Mouse (Mus musculus): Measurements from ENCODE around the gene Glrx2.
"Not testable (repeated sequence)": the region's sequence is repeated elsewhere in the genome, so short reads cannot be mapped to it uniquely, and the experiment has no call there.

Glrx2 gene

GRCm38 (mm10) chr1:143716038-143716437 lies at the start of gene Glrx2:
TSS of gene Glrx2 (plus strand) at chr1:143716338.
- DNase-seq = not testable (repeated sequence)

- DNase-seq = no peak
Observed at GRCm38 (mm10) chr1:143675734-143676361, 40.3 kb upstream of the Glrx2 start.

- DNase-seq = no peak
Observed at GRCm38 (mm10) chr1:143681108-143681507, 35.0 kb upstream of the Glrx2 start.

- DNase-seq = no peak
Observed at GRCm38 (mm10) chr1:143684849-143685248, 31.3 kb upstream of the Glrx2 start.

- no peak for DNase-seq
Observed at GRCm38 (mm10) chr1:143701736-143702135, 14.4 kb upstream of the Glrx2 start.

- no peak for DNase-seq
Observed at GRCm38 (mm10) chr1:143702141-143702740, 13.9 kb upstream of the Glrx2 start.

GRCm38 (mm10) chr1:143702741-143703262 lies 13.3 kb upstream of the Glrx2 start, which contains the start of gene Cdc73:
TSS of gene Cdc73 (minus strand) at chr1:143702893.
- DNase-seq = peak; percentile 93

GRCm38 (mm10) chr1:143707006-143707405 lies 9.1 kb upstream of the Glrx2 start:
- DNase-seq = no peak

- DNase-seq = no peak
Observed at GRCm38 (mm10) chr1:143708361-143708760, 7.8 kb upstream of the Glrx2 start.

- DNase-seq = no peak
Observed at GRCm38 (mm10) chr1:143709966-143710626, 6.0 kb upstream of the Glrx2 start.

- DNase-seq = no peak
Observed at GRCm38 (mm10) chr1:143710627-143710976, 5.5 kb upstream of the Glrx2 start.

GRCm38 (mm10) chr1:143724456-143725064 lies 8.4 kb downstream of the Glrx2 start:
- DNase-seq = no peak

GRCm38 (mm10) chr1:143727701-143728445 lies 11.7 kb downstream of the Glrx2 start:
- DNase-seq = no peak

GRCm38 (mm10) chr1:143730899-143731298 lies 14.8 kb downstream of the Glrx2 start:
- no peak for DNase-seq

- DNase-seq = no peak
Observed at GRCm38 (mm10) chr1:143731691-143732090, 15.6 kb downstream of the Glrx2 start.

GRCm38 (mm10) chr1:143733914-143734410 lies 17.8 kb downstream of the Glrx2 start:
- DNase-seq = no peak

- no peak for DNase-seq
Observed at GRCm38 (mm10) chr1:143738811-143739210, 22.7 kb downstream of the Glrx2 start.

GRCm38 (mm10) chr1:143739361-143740350 lies 23.5 kb downstream of the Glrx2 start:
- peak; percentile 93 for DNase-seq

GRCm38 (mm10) chr1:143740581-143740980 lies 24.4 kb downstream of the Glrx2 start:
- DNase-seq = no peak

GRCm38 (mm10) chr1:143741331-143741730 lies 25.2 kb downstream of the Glrx2 start:
- DNase-seq = no peak

- DNase-seq = no peak
Observed at GRCm38 (mm10) chr1:143742186-143742585, 26.0 kb downstream of the Glrx2 start.
